Mouse (Mus musculus): ENCODE data around the gene Gm8050.
"Not testable (repeated sequence)": the region's sequence is repeated elsewhere in the genome, so short reads cannot be mapped to it uniquely, and the experiment has no call there.

The Gm8050 gene

DNA sequence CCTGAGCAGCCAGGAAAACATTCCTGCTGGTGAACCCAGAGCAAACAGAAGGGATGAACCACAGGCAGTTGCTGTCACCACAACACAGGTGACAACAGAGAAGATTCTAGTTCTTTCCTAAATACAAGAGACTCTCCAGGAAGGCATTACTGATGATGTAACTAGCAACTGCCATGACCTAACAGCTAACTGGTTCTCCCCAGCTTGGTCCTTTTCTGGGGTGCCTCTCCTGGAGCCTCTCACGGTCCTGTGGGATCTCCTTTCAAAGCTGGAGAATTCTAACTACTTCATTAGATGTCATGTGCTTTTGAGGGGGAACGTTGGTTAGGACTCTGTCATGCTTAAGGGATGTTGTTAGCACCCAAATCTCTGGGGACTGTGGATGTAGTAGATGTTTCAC, at the start of gene Gm8050:
Gm8050 (minus strand) TSS at position 101 of the 400 bp plus-strand sequence.
- in situ Hi-C loops (cut with MseI, MboI), result not testable (repeated sequence)

DNA sequence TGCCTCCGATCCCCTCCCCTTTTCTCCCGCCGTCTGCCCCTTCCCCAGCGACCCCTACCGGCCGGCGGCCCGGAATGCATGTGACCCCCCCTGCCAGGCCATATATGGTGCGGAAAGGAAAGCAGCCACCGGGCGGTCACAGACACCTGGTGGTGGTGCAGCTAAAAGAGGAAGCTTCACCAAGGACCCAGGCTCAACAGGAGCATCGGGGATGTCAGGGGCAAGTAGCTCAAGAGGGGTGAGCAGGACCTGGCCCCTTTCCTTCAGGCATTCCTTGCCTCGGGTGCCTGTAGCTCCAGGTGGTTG, 37.1 kb upstream of the Gm8050 start:
- in situ Hi-C loops (cut with MseI, MboI), result not testable (repeated sequence)

- in situ Hi-C loops (cut with MseI, MboI), result not testable (repeated sequence)
Observed at GRCm38 (mm10) chr14:6756384-6757230, 36.6 kb upstream of the Gm8050 start.

DNA sequence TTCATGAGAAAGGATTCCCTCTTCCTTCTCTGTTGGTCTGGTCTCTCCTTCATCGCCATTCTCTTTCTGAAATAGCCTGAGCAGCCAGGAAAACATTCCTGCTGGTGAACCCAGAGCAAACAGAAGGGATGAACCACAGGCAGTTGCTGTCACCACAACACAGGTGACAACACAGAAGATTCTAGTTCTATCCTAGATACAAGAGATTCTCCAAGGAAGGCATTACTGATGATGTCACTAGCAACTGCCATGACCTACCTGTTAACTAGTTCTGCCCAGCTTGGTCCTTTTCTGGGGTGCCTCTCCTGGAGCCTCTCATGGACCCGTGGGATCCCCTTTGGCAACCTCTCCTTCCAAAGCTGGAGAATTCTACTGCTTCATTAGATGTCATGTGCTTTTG, 22.2 kb upstream of the Gm8050 start, which contains the start of gene Gm3636:
Gm3636 (minus strand) TSS at position 101 of the 400 bp plus-strand sequence.
- in situ Hi-C loops (cut with MseI, MboI), result not testable (repeated sequence)

DNA sequence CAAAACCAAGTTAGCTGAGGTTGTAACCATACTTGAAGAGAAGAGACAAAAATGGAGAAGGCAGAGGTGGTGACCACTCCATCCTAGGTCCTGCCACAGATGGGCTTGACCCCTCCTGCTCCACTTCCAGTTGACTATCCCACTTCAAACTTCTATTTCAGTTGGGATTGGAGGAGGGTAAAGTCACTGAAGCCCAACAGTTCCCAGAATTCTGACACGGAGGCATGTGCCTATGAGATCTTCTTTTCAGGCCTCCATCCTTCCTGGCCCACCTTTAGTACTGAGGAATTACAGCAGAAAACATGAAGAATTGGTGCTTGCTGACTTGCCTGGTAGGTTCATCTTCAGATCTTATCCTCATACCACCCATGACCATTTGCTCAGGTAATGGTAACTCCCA, 36.0 kb downstream of the Gm8050 start, which contains the start of gene Gm10251:
Gm10251 (minus strand) TSS at position 101 of the 400 bp plus-strand sequence.
- in situ Hi-C loops (cut with MseI, MboI), result not testable (repeated sequence)

All from mouse trophoblast stem cell (cell line).